15 mouse cellular contexts compared by ENCODE assay signal in the genomic region with DNA sequence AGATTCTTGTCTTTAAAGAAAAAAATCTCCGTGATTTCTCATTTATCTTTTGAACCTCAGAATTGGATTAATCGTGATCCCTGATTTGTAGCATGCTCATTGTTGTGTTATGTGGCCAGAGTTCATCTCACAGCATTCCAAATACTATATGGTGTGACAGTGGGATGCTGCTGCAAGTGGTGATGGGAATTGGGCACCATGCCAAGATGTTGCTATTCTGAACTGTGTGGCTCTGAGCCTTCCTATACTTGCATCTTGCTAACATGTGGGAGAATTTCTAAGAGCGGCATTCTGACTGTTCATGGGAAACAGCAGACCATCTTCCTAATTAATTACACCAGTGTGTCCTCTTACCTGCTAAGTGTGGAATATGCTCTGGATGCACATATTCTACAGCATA.
DNase-seq lines count a peak whose midpoint lies in the region; ATAC-seq and TF ChIP-seq lines count a peak whose summit lies in the region.
"Had no signal": no experiment of that assay in that cellular context is flagged by ENCODE, and none has a peak within 500 bp of the region (broad histone marks: within the 10 kb centered on the region; RNA-seq: fewer than 3 reads in every experiment).

No protein-coding gene starts in this region.

- no peak overlapping the region for H3K4me2 ChIP-seq in forebrain, embryonic 14.5 days (ENCODE audit: low read length)
- H3K4me2 ChIP-seq in forebrain, embryonic 12.5 days, result no peak overlapping the region
- H3K4me2 ChIP-seq in limb, embryonic 14.5 days (replicated peaks; ENCODE audit: low read depth, low read length, severe bottlenecking), result no peak overlapping the region
- H3K4me2 ChIP-seq: heart, embryonic 11.5 days; neural tube, embryonic 12.5 days had no signal

- DNase-seq in forebrain, embryonic 14.5 days (ENCODE audit: low spot score), result peak; percentile 58
- peak; percentile 52 for DNase-seq in limb, embryonic 14.5 days (ENCODE audit: low spot score)
- DNase-seq in limb, embryonic 10.5 days (ENCODE audit: low spot score), result no peak
- DNase-seq in right cerebral cortex, adult 18-20 months, result peak; percentile 34
- no peak for DNase-seq in right cerebral cortex, postnatal 4 days
- peak; percentile 54 for DNase-seq in right cerebral cortex, postnatal 14 days
- no peak for DNase-seq in layer of hippocampus, adult 9-11 months
- DNase-seq: cerebellum, adult 18-20 months; gastrocnemius, postnatal 10 days; heart, postnatal 4 days; kidney, adult 18-20 months had no signal

- no peaks in the 10 kb centered on the region for H3K36me3 ChIP-seq in forebrain, embryonic 14.5 days (ENCODE audit: control insufficient read depth, insufficient read depth, low read length)
- no peaks in the 10 kb centered on the region for H3K36me3 ChIP-seq in forebrain, embryonic 12.5 days (replicated peaks)
- no peaks in the 10 kb centered on the region for H3K36me3 ChIP-seq in limb, embryonic 14.5 days (ENCODE audit: control insufficient read depth, insufficient read depth, low read length)
- H3K36me3 ChIP-seq in limb, embryonic 10.5 days, result no peaks in the 10 kb centered on the region
- H3K36me3 ChIP-seq: neural tube, embryonic 12.5 days had no signal

- H3K9me3 ChIP-seq in forebrain, embryonic 14.5 days (replicated peaks; ENCODE audit: control insufficient read depth, low read length), result no peaks in the 10 kb centered on the region
- H3K9me3 ChIP-seq in forebrain, embryonic 12.5 days, result no peaks in the 10 kb centered on the region
- no peaks in the 10 kb centered on the region for H3K9me3 ChIP-seq in limb, embryonic 14.5 days (ENCODE audit: control insufficient read depth, low read length)
- no peaks in the 10 kb centered on the region for H3K9me3 ChIP-seq in limb, embryonic 10.5 days (replicated peaks)
- H3K9me3 ChIP-seq: neural tube, embryonic 12.5 days had no signal

- no peaks in the 10 kb centered on the region for H3K27me3 ChIP-seq in forebrain, embryonic 14.5 days (replicated peaks; ENCODE audit: control insufficient read depth, insufficient read depth, low read length)
- H3K27me3 ChIP-seq in forebrain, embryonic 12.5 days, result no peaks in the 10 kb centered on the region
- no peaks in the 10 kb centered on the region for H3K27me3 ChIP-seq in limb, embryonic 14.5 days (ENCODE audit: control insufficient read depth, insufficient read depth, low read length)
- H3K27me3 ChIP-seq in limb, embryonic 10.5 days (ENCODE audit: low read depth, poor library complexity, severe bottlenecking), result no peaks in the 10 kb centered on the region
- H3K27me3 ChIP-seq: neural tube, embryonic 12.5 days had no signal

- H3K9ac ChIP-seq in forebrain, embryonic 14.5 days (ENCODE audit: low read length), result no peak overlapping the region
- H3K9ac ChIP-seq in forebrain, embryonic 12.5 days, result no peak overlapping the region
- H3K9ac ChIP-seq in limb, embryonic 14.5 days (ENCODE audit: low read depth, low read length, severe bottlenecking), result no peak overlapping the region
- H3K9ac ChIP-seq: neural tube, embryonic 12.5 days had no signal

- no peak for TF ChIP-seq POLR2A in limb, embryonic 14.5 days (IDR thresholded peaks at IDR 0.05; ENCODE audit: borderline replicate concordance, extremely low read depth, insufficient read depth, insufficient read length)

- 0 out of 2 replicates have a peak, but pooled peaks have one; percentile 37 for ATAC-seq in forebrain, embryonic 14.5 days
- no peak for ATAC-seq in forebrain, embryonic 12.5 days (ENCODE audit: low FRiP score)
- no peak for ATAC-seq in limb, embryonic 14.5 days (ENCODE audit: low FRiP score, low read depth)

- 73% methylated on average over 3 of the region's 3 CpGs for WGBS in forebrain, embryonic 14.5 days
- WGBS in forebrain, embryonic 12.5 days, result 83% methylated on average over 3 of the region's 3 CpGs
- WGBS in limb, embryonic 14.5 days, result 82% methylated on average over 3 of the region's 3 CpGs
- WGBS in limb, embryonic 10.5 days, result 92% methylated on average over 3 of the region's 3 CpGs

- H3K4me1 ChIP-seq in forebrain, embryonic 14.5 days (ENCODE audit: control insufficient read depth, insufficient read depth, low read length), result no peaks in the 10 kb centered on the region
- H3K4me1 ChIP-seq in forebrain, embryonic 12.5 days, result no peaks in the 10 kb centered on the region
- peaks cover 2% of the 10 kb centered on the region for H3K4me1 ChIP-seq in limb, embryonic 14.5 days (ENCODE audit: control insufficient read depth, insufficient read depth, low read length)
- no peaks in the 10 kb centered on the region for H3K4me1 ChIP-seq in limb, embryonic 10.5 days
- H3K4me1 ChIP-seq: neural tube, embryonic 12.5 days had no signal

- no peak overlapping the region for H3K4me3 ChIP-seq in forebrain, embryonic 14.5 days (ENCODE audit: low read depth, low read length)
- H3K4me3 ChIP-seq in forebrain, embryonic 12.5 days (replicated peaks), result no peak overlapping the region
- H3K4me3 ChIP-seq in limb, embryonic 14.5 days (replicated peaks; ENCODE audit: low read length), result no peak overlapping the region
- no peak overlapping the region for H3K4me3 ChIP-seq in limb, embryonic 10.5 days
- H3K4me3 ChIP-seq: erythroblast, embryonic 14.5 days; neural tube, embryonic 12.5 days had no signal

- no peak overlapping the region for H3K27ac ChIP-seq in forebrain, embryonic 14.5 days (ENCODE audit: low read depth, low read length)
- no peak overlapping the region for H3K27ac ChIP-seq in forebrain, embryonic 12.5 days
- no peak overlapping the region for H3K27ac ChIP-seq in limb, embryonic 14.5 days (replicated peaks; ENCODE audit: low read depth, low read length)
- H3K27ac ChIP-seq in limb, embryonic 10.5 days, result no peak overlapping the region
- H3K27ac ChIP-seq: neural tube, embryonic 12.5 days had no signal

Comparison
In these comparisons a context has a peak if more than half of its experiments do, and no peak if none do; other contexts are left out.
1. DNase-seq: peak in forebrain, embryonic 14.5 days (single experiment), limb, embryonic 14.5 days (single experiment), right cerebral cortex, adult 18-20 months (single experiment) and right cerebral cortex, postnatal 14 days (single experiment); none in limb, embryonic 10.5 days (single experiment), right cerebral cortex, postnatal 4 days (single experiment) and layer of hippocampus, adult 9-11 months (single experiment).